Mouse (Mus musculus) lung, postnatal 0 days (tissue): Measurements from ENCODE around the gene Irf4. TPM values are rescaled to one million over a fixed set of nuclear protein-coding genes. Genes with fewer than 3 reads are reported as not detected.

ENCODE experiments used
- ATAC-seq: fragments of 200-750 bp; cut with Nextera tagmentation; 2 replicates; pipeline ENCODE4 v1.8.0; 2017; ENCODE audit warnings: moderate library complexity
- DNase-seq: peaks from one replicate; pipeline ENCODE4 v3.0.0-alpha.2; 2016; ENCODE audit warnings: low spot score
- H3K27ac ChIP-seq: fragments of 300-500 bp; sonication (generic); 2 replicates; pipeline ENCODE4 v1.5.1; 2014; ENCODE audit warnings: antibody characterized with exemption, mild to moderate bottlenecking, low read length, mixed read lengths
- H3K27me3 ChIP-seq: fragments of 300-500 bp; sonication (generic); replicated peaks from 2 replicates; pipeline ENCODE4 v1.6.1; 2014; ENCODE audit warnings: low read length, mixed read lengths; ENCODE audit not compliant: insufficient read depth
- H3K36me3 ChIP-seq: fragments of 300-500 bp; sonication (generic); 2 replicates; pipeline ENCODE4 v1.6.1; 2014; ENCODE audit warnings: low read length, mixed read lengths; ENCODE audit not compliant: insufficient read depth
- H3K4me1 ChIP-seq: fragments of 300-500 bp; sonication (generic); 2 replicates; pipeline ENCODE4 v1.6.1; 2014; ENCODE audit warnings: antibody characterized with exemption, low read depth, low read length, mixed read lengths; ENCODE audit not compliant: insufficient read depth
- H3K4me2 ChIP-seq: fragments of 300-500 bp; sonication (generic); replicated peaks from 2 replicates; pipeline ENCODE4 v1.6.1; 2014; ENCODE audit warnings: low read depth, mild to moderate bottlenecking, low read length, moderate library complexity, mixed read lengths
- H3K4me3 ChIP-seq: fragments of 300-500 bp; sonication (generic); 2 replicates; pipeline ENCODE4 v1.5.1; 2014; ENCODE audit warnings: low read depth, low read length
- H3K9ac ChIP-seq: fragments of 300-500 bp; sonication (generic); replicated peaks from 2 replicates; pipeline ENCODE4 v1.6.1; 2014; ENCODE audit warnings: low read depth, mild to moderate bottlenecking
- H3K9me3 ChIP-seq: fragments of 300-500 bp; sonication (generic); 2 replicates; pipeline ENCODE4 v1.6.1; 2016; ENCODE audit warnings: low read length, mixed read lengths
- CTCF ChIP-seq: IDR thresholded peaks from 2 replicates; pipeline ENCODE4 v1.5.1; 2016; ENCODE audit warnings: antibody characterized with exemption, mild to moderate bottlenecking
- EP300 ChIP-seq: IDR thresholded peaks from 2 replicates; pipeline ENCODE4 v1.6.1; 2016; ENCODE audit warnings: antibody characterized with exemption, mild to moderate bottlenecking, control low read depth
- WGBS: fragments of 180-500 bp; shearing (Covaris S2); extraction: QIAGEN DNeasy Blood & Tissue Kit; methylation state at CpG from one replicate; pipeline ENCODE4 v1.1.7; 2014; 5-methylcytosine and 5-hydroxymethylcytosine counted together
- polyA plus RNA-seq: library from polyadenylated mRNA; unstranded; fragments of >200 nt; fragmentation: Nextera tagmentation; extraction: Ambion mirVana; gene quantifications from 2 replicates; pipeline ENCODE4 v1.2.1, GENCODE M21; 2015

The Irf4 gene
- polyA plus RNA-seq, 1 experiment from 2014 or later = 0.21 TPM

DNA sequence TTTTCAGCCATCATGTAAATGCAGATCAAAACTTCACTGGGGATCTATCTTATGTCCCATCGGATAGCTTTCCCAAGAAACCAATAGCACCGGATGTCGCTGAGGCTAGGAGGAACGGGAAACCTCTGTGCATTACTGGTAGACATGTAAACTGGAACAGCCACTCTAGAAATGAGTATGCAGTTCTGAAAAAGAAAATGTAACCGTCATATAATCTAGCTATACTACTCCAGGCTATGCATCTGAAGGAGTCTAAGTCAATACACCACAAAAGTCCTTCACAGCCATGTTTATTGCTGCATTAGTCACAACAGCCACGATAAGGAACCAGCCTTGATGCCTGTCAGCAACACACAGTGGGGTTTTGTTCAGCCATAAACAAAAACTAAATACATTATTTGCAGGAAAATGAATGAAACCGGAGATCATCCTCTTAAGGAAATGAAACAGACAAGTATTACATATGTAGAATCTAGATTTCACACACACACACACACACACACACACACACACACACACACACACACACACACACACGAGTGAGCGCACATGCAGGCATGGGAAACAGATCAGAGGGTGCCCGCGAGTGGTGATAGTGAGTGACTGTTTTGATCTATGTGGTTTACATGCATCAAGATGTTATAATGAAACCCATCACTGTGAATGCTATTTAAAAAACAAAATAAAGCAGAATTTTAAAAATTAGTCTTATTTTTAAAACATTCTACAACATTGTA is 16.1 kb upstream of the Irf4 start:
- H3K9ac ChIP-seq = no peak overlapping the region
- DNase-seq = no peak
- TF ChIP-seq EP300 (no peak), CTCF (no peak)
- H3K27me3 ChIP-seq = no peaks in the 10 kb centered on the region
- WGBS = 82% methylated on average over 11 of the region's 11 CpGs
- H3K4me3 ChIP-seq = no peak overlapping the region
- no peak overlapping the region for H3K27ac ChIP-seq
- no peaks in the 10 kb centered on the region for H3K9me3 ChIP-seq
- H3K36me3 ChIP-seq = no peaks in the 10 kb centered on the region
- no peaks in the 10 kb centered on the region for H3K4me1 ChIP-seq
- no peak for ATAC-seq
- no peak overlapping the region for H3K4me2 ChIP-seq

DNA sequence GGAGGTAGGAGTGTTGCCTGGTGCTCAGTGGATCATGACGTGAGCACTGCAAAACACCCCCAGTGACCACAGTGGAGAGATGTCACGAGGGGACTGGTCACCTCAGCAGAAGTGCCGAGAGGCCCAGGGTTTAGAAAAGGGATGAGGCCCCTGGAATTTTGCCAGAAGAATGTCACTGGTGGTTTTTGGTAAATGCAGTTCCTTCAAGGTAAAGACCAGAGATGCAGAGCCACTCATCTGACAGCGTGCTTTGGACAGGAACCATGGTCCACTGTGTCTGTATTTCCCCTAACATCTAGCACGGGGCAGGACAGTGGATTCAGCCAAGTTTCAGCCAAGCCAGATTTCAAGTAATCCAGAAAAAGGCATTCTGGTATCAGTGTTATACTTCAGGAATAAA is 12.3 kb upstream of the Irf4 start:
- H3K9me3 ChIP-seq = no peaks in the 10 kb centered on the region
- H3K27me3 ChIP-seq = no peaks in the 10 kb centered on the region
- no peaks in the 10 kb centered on the region for H3K4me1 ChIP-seq
- no peak overlapping the region for H3K4me2 ChIP-seq
- H3K4me3 ChIP-seq = no peak overlapping the region
- ATAC-seq = no peak
- no peaks in the 10 kb centered on the region for H3K36me3 ChIP-seq
- WGBS = 73% methylated on average over 5 of the region's 5 CpGs
- no peak overlapping the region for H3K27ac ChIP-seq
- TF ChIP-seq CTCF = no peak
- TF ChIP-seq EP300 = no peak
- DNase-seq = no peak
- no peak overlapping the region for H3K9ac ChIP-seq

DNA sequence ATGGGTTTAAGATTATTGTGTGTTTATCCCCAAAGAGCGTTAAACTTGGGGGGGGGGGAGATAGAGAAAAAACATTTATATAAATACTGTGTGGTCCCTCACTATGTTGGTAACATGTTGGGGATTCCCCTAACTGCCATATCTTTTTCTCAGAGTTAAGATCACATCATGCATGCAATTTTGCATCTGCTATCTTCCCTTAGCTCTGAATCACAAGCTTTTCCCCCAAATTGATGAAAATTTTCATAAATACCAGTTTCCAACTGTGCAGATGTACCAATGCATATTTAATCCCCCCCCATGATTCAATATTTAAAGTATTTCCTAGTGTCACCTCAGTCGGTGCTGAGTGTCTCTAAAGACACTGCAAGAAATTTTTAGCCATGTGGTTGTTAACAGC is 11.8 kb upstream of the Irf4 start:
- TF ChIP-seq EP300 (no peak), CTCF (no peak)

DNA sequence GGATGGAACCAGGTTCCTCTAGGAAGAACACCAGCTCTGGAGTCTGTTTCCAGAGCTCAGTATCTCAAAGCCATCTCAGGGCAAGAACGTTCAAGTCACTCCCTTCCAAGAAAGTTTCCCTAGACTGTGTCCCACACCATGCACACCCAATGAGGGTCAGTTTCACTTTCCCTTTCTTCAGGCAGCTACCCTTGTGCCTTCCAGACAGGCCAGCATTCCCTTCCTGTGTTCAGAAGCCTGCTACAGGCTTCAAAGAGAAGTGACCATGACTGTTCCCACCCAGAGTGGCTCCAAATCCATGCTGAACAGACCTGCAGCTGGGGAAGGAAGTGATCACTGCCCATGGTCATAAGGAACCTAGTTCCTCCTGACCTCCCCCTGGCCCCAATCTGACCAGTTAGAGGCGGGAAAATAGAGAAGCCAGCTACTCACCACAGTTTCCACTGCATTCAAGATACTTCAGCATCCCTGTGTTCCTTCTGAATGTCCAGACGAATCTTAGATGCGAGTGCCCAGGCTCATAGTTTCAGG is 10.7 kb upstream of the Irf4 start:
- ATAC-seq (no peak), DNase-seq (no peak)
- no peak for TF ChIP-seq CTCF
- no peak for TF ChIP-seq EP300
- Histone ChIP-seq H3K27ac (no peak overlapping the region), H3K9me3 (no peaks in the 10 kb centered on the region), H3K9ac (no peak overlapping the region), H3K27me3 (no peaks in the 10 kb centered on the region), H3K36me3 (no peaks in the 10 kb centered on the region), H3K4me3 (no peak overlapping the region), H3K4me1 (no peaks in the 10 kb centered on the region), H3K4me2 (no peak overlapping the region)
- 76% methylated on average over 4 of the region's 4 CpGs for WGBS

More for the DNA sequence above, 11.8 kb upstream of the Irf4 start:
- no peak overlapping the region for H3K4me2 ChIP-seq
- no peaks in the 10 kb centered on the region for H3K9me3 ChIP-seq
- WGBS = 86% methylated on average over 2 of the region's 2 CpGs
- no peaks in the 10 kb centered on the region for H3K4me1 ChIP-seq
- H3K9ac ChIP-seq = no peak overlapping the region
- ATAC-seq = no peak
- no peak for DNase-seq
- H3K4me3 ChIP-seq = no peak overlapping the region
- H3K36me3 ChIP-seq = no peaks in the 10 kb centered on the region
- no peaks in the 10 kb centered on the region for H3K27me3 ChIP-seq
- no peak overlapping the region for H3K27ac ChIP-seq

DNA sequence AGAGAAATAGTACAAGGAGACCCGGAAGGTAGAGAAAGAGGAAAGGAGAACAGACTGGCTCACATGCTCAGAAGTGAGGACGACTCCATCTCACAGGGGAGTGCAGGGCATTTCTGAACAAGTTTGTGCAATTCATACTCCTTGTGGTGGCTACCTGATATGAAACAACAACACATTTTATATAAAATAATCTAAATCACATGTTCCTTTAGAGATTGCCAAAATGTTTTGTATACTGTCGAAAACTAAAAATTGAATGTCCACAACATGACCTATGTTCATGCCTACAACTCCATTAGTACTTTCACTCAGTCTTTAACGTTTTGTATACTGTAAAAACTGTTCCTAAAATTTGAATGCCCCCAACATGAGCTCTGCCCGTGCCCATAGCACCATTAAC is 7.9 kb upstream of the Irf4 start:
- TF ChIP-seq CTCF (no peak), EP300 (no peak)
- H3K4me3 ChIP-seq = no peak overlapping the region
- H3K9ac ChIP-seq = no peak overlapping the region
- no peaks in the 10 kb centered on the region for H3K4me1 ChIP-seq
- DNase-seq (no peak), ATAC-seq (no peak)
- WGBS = 62% methylated on average over 5 of the region's 5 CpGs
- H3K4me2 ChIP-seq = no peak overlapping the region
- no peaks in the 10 kb centered on the region for H3K36me3 ChIP-seq
- no peak overlapping the region for H3K27ac ChIP-seq
- H3K27me3 ChIP-seq = 0 out of 2 replicates have a peak, but pooled peaks cover 3% of the 10 kb centered on the region
- H3K9me3 ChIP-seq = no peaks in the 10 kb centered on the region

DNA sequence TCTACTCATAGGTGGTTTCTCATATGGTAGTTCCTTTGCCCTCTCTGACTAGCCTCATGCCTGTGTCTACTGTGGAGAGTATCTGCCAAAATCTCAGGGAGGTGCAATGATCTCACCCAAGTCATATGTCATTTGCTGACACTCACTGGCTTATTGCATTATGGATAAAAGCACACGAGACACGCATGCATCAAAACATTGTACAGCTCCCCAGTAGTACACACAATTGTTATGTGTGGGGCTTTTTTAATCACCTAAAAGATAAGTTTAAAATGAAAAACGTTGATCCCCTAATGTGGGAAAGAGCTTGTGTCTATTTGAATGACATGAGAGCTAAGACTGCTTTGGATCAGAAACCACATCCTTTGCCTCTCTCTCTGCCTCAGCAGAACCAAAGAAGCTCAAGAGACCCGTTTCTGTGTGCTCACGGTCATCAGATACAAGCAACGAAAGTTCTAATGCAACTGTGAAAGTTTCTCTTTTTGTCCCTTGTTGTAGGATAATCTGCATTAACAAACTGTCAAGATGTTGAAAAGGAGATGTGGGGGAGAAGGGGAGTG is 6.5 kb upstream of the Irf4 start:
- no peaks in the 10 kb centered on the region for H3K36me3 ChIP-seq
- H3K4me3 ChIP-seq = no peak overlapping the region
- no peak for TF ChIP-seq EP300
- no peak for TF ChIP-seq CTCF
- H3K4me2 ChIP-seq = no peak overlapping the region
- H3K4me1 ChIP-seq = no peaks in the 10 kb centered on the region
- 0 out of 2 replicates have a peak, but pooled peaks cover 3% of the 10 kb centered on the region for H3K27me3 ChIP-seq
- H3K9ac ChIP-seq = no peak overlapping the region
- no peak overlapping the region for H3K27ac ChIP-seq
- no peaks in the 10 kb centered on the region for H3K9me3 ChIP-seq
- WGBS = 66% methylated on average over 6 of the region's 6 CpGs
- ATAC-seq (no peak), DNase-seq (no peak)
